Comparison of ENCODE assay signal across 11 mouse cellular contexts in genomic region chr10:86880071-86880806, GRCm38 (mm10).
DNase-seq lines count a peak whose midpoint lies in the region; ATAC-seq lines count a peak whose summit lies in the region.
"Had no signal": no experiment of that assay in that cellular context is flagged by ENCODE, and none has a peak within 500 bp of the region (broad histone marks: within the 10 kb centered on the region; RNA-seq: fewer than 3 reads in every experiment).

No protein-coding gene starts in this region.

- WGBS in kidney, embryonic 15.5 days: 60% methylated on average over 5 of the region's 5 CpGs
- WGBS in midbrain, embryonic 15.5 days: 55% methylated on average over 5 of the region's 5 CpGs

- no peak overlapping the region for H3K27ac ChIP-seq in kidney, embryonic 15.5 days
- no peak overlapping the region for H3K27ac ChIP-seq in midbrain, embryonic 15.5 days

- no peaks in the 10 kb centered on the region for H3K36me3 ChIP-seq in kidney, embryonic 15.5 days
- no peaks in the 10 kb centered on the region for H3K36me3 ChIP-seq in midbrain, embryonic 15.5 days (replicated peaks)

- H3K9me3 ChIP-seq in kidney, embryonic 15.5 days (replicated peaks): no peaks in the 10 kb centered on the region
- H3K9me3 ChIP-seq in midbrain, embryonic 15.5 days: no peaks in the 10 kb centered on the region

- no peak overlapping the region for H3K9ac ChIP-seq in kidney, embryonic 15.5 days
- no peak overlapping the region for H3K9ac ChIP-seq in midbrain, embryonic 15.5 days

- ATAC-seq in frontal cortex, adult (ENCODE audit: low TSS enrichment): peak; percentile 23; the same call in 1 of the 2 replicates
- no peak for ATAC-seq in inflammation-experienced regulatory T-cells, adult 6 months
- no peak for ATAC-seq in kidney, embryonic 15.5 days (replicated peaks; ENCODE audit: low FRiP score)
- no peak for ATAC-seq in midbrain, embryonic 15.5 days (replicated peaks)

- H3K4me2 ChIP-seq in kidney, embryonic 15.5 days: no peak overlapping the region
- no peak overlapping the region for H3K4me2 ChIP-seq in midbrain, embryonic 15.5 days

- no peak overlapping the region for H3K4me3 ChIP-seq in kidney, embryonic 15.5 days (replicated peaks)
- H3K4me3 ChIP-seq in midbrain, embryonic 15.5 days: no peak overlapping the region

- no peak for DNase-seq in frontal cortex, postnatal 14 days (ENCODE audit: low spot score in 2 of 2)
- DNase-seq in 3T3-L1 (ENCODE audit: low read depth, low spot score): peak; percentile 92
- DNase-seq in brain, adult 2 months (ENCODE audit: low read depth, low spot score): peak; percentile 52
- DNase-seq in fibroblast of lung, adult 2 months (ENCODE audit: low read depth): peak; percentile 88
- DNase-seq: heart, postnatal 10 days; kidney, adult 2 months; retina, postnatal 1 day had no signal

- no peaks in the 10 kb centered on the region for H3K4me1 ChIP-seq in kidney, embryonic 15.5 days
- H3K4me1 ChIP-seq in midbrain, embryonic 15.5 days: no peaks in the 10 kb centered on the region

- H3K27me3 ChIP-seq in kidney, embryonic 15.5 days: no peaks in the 10 kb centered on the region
- no peaks in the 10 kb centered on the region for H3K27me3 ChIP-seq in midbrain, embryonic 15.5 days (replicated peaks)

Comparison
In these comparisons a context has a peak if more than half of its experiments do, and no peak if none do; other contexts are left out.
1. DNase-seq: peak in 3T3-L1 (single experiment), brain, adult 2 months (single experiment) and fibroblast of lung, adult 2 months (single experiment); none in frontal cortex, postnatal 14 days (0 of 2).